Mouse (Mus musculus): Measurements from ENCODE around the gene Ralgapa2.

The Ralgapa2 gene

DNA sequence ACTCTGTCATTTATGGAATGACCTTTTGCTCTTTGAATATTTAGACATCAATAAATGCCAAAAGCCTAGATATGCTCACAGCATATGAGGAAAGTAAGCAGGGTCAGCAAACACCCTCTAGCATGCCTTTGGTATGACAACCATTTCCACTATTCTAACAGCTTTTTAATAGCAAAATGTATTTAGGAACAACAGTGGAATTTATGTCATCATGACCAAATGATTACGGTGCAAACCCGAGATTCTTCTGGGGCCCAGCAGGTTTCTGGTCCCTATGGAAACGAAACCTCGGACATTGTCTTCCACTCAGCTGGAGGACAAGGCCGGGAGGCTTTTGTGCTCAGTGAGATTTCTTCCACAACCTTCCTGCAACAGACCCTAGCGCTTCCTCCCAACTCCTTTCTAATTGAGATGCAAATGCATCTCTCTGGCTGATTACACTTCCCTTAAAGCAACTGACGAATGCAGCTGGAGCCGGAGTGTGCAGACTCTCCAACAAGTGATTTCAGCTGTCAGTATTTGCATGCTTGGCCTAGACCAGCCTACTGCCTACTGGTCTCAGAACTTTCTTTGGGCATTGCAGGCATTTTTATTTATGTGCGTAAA lies 209.9 kb downstream of the Ralgapa2 start:
- DNase-seq (ENCODE audit: low read depth) = no peak

DNA sequence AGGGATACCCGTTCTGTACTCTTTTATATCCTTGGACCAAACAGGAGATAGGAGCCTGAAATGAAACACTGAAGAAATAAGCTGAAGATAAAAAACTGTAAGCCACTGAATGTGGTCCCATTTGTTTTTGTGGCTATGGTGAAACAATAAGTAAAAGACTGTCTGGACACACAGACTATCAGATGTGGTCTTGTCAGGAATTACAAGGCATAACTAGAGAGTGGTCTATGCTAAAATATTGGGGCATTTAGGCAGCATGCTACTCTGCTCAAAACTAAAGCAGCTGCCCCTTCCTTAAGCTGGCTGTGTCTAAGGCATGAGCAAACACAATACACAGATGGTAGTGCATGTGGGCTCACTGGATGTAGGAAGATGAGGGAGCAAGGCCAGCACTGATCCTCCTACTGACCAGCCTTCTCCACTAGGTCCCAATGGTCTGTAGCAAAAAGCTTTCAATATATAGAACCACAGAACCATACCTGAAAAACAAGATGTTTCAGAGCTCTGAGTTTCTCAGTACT lies 211.6 kb downstream of the Ralgapa2 start:
- DNase-seq (ENCODE audit: low read depth) = no peak

DNA sequence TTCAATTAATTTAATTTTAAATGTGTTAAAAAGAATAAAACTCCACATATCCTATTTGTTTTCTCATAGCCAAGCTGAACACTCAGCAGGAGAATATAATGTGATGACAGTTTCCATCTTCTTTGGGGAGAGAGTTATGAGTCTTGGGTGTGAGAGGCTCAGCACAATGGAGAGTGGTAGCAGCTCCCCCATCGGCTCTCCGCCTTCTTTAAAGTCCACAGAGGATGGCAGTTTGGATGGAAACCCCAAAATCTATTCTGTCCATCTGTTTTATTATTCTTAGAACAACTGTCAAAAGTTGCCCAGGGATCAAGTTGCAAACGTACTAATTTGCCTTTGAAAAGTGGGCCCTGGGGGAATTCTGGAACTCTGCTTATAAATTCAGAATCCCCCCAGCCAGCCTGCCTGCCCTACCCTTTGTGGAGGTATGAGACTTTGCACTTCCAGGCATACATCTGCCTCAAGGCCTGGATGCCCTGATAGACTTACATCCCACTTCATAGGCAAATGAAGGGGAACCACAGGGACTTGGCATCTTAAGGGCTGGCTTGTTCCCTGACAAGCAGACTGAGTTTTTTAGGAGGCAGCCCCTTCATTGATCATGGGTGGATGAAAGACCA lies 212.2 kb downstream of the Ralgapa2 start:
- no peak for DNase-seq (ENCODE audit: low read depth)

DNA sequence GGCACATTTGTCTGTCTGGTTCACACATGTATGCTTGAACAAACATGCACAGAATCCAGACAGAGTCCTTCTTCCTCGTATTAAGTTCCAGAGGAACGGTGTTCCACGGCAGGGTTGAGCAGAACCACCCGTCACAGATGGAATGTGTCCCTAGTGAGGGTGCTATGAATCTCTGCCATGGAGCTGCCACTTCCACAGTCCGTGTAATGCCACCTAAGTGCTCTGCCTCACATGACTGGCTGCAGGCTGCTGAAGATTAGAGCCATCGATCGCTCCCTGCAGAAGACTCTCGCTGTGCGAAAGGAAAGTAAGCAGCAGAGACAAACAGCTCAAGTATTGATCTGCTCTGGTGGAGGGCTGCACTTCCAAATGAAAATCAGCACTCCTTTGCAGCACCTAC lies 218.6 kb downstream of the Ralgapa2 start:
- no peak for DNase-seq (ENCODE audit: low read depth)

DNA sequence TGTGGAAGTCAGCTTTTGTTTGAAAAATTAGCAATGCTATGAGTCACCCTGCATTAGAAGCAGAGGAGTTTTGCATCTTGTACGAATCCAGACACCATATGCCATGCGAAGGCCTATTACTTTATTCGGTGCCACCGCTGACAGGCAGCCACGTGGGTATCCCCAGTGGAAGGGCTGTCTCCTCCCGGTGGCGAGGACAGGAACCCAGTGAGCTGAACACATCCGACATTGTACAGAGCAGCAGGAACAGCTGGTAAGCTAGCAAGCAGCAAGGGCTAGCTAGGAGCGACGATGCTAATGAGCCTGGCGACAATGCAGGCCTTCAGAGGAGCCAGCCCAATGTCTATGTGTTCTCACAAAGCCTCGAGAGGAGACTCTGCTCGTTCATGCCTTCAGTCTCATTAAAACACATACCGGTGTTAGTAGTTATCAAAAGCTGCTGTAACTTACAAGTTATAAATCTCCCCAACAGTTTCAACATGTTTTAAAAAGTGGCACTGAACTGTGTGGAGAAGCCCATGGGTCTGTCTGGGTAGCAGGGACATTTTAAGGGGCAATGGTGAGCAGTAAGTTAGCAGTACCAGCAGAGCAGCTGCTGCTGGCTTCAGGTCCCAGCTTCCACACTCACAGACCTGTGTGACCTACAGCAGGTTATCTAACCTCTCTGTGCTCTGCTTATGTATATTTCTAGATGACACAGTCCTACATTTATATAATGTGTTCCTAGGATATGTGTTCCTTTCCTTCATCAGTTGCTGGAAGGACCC lies 221.1 kb downstream of the Ralgapa2 start:
- no peak for DNase-seq (ENCODE audit: low read depth)

DNA sequence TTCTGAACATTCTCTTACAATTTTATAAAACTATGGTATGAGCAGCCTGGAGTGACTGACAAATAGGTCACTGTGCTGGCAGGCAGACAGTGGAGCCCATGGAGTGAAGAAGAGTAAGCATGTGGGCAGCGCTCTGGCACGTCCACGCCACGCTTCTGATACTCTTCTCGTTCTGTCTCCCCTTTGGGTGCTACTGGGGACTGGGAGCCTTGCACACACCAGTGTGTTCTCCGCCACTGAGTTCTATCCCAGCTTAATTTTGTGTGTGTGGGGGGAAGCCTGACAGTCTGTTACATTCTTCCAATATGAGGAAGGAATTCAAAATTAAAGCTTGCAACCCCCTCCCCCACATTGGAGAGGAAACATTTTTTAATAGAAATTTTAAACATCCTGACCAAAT lies 221.8 kb downstream of the Ralgapa2 start:
- no peak for DNase-seq (ENCODE audit: low read depth)

DNA sequence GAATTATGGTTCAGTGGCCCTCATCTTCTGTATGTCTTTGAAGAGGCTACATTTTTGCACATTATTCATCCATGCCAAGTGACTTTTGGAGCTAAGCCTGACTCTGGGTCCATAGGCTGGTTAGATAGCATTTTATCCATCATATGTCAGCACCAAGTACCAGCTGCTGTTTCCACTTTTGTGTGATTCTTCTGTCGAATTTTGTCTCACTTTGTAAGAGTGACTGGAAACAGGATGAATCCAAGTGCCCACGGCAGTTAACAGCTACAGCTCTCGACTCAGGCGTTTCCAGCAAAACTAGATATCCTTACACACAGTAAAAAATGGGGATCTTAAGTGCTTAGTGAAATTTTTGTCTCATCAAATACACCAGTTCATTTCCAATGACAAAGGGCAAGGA lies 222.8 kb downstream of the Ralgapa2 start:
- DNase-seq (ENCODE audit: low read depth) = no peak

DNA sequence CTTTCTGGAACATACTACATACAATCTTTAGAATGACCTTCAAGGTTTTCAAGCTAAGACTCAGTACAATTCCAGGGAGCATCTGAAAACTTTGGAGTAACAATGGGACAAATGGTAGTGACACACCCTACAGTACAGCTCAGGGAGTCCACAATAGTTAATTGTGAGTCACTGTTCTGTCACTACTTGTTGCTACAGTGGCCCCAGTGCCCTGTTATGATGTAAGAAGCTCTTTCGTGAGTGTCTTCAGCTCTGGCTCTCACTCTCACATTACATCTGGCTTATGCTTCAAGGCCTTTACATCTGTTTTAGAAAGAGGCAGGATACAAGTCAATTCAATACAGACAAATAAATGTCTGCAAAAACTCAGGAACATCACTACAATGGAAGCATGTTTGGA lies 223.8 kb downstream of the Ralgapa2 start:
- no peak for DNase-seq (ENCODE audit: low read depth)

DNA sequence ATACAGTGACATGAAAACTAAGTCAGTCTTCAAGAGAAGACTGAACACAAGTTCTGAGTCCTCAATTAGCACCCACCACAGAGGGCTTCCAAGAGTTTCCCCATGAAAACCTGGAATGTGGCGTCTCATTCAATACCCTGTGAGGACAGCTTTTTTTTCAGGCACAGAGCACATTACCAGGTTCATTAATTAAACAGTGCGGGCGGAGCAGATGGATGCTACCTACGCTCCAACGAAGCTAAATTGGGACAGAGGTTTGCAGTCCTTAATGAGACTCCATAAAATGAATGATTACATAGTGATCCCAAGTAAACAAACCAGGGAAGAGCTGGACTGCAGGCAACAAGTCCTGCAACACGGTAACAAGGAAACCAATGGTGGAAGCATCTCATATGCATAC lies 224.6 kb downstream of the Ralgapa2 start:
- DNase-seq (ENCODE audit: low read depth) = no peak

DNA sequence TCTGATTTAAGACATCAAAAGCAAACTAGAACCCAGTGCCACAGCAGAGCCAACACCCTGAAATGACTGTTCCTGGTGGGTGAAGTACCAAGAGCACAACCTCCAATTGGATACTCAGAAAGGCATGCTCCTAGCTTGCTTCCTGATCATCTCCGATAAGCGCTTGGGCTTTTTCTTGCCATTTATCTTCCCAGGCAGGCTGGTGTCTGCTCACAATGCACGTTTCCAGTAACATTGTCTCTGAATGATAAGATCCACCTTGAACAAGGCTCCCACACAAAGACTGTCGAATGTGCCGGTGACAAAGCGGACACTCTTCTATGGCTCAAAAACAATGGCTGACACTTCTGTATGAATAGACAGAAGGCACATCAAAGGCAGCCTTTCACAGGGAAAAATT lies 230.8 kb downstream of the Ralgapa2 start:
- DNase-seq (ENCODE audit: low read depth) = no peak

DNA sequence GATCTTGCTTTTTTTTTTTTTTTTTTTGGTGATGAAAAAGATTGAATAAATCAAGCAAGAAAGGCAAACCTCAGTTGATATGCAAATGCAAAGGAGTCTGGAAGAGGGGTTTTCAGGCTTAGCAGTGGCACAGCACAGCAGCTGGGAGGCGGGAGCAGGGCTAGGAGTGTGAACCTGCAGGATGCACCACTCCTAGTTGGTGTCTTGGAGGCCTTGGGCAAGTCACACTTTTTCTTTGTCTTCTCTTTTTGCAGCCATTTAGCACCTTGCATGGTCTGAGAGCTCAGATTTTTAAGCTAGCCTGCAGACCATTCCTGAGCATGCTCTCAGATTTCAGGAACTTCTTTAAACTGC lies 231.2 kb downstream of the Ralgapa2 start:
- DNase-seq (ENCODE audit: low read depth) = no peak

DNA sequence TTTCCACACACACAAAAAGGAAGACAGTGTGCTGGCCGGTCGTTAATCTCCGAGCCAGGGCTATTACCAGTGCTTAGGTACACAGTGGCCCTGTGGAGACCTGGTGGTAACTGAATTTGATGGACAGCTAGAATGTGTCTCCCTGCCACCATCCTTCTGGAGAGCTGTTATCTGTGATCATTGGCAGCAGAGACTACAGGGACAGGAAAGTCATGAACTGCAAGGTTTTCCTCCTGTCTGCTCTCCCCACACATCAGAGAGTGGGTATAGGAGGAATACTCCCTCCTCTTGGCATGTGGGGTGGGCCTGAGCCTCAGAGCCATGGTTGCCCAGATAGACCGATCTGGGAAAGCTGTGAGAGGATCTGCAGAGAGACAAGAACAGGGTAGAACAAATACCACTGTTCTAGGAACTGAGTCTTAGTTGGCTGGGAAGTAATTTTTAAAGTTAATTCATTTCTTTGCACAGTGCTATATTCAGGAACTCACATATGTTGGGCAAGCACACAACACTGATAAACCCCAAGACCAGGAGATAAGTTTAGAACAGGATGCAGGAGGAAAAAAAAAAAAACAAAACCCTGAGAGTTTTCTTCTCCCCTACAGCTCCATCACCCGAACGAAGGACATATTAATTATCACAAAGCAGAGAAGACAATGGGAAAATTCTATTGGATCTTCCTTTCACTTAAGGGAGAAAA lies 231.8 kb downstream of the Ralgapa2 start:
- no peak for DNase-seq (ENCODE audit: low read depth)

DNA sequence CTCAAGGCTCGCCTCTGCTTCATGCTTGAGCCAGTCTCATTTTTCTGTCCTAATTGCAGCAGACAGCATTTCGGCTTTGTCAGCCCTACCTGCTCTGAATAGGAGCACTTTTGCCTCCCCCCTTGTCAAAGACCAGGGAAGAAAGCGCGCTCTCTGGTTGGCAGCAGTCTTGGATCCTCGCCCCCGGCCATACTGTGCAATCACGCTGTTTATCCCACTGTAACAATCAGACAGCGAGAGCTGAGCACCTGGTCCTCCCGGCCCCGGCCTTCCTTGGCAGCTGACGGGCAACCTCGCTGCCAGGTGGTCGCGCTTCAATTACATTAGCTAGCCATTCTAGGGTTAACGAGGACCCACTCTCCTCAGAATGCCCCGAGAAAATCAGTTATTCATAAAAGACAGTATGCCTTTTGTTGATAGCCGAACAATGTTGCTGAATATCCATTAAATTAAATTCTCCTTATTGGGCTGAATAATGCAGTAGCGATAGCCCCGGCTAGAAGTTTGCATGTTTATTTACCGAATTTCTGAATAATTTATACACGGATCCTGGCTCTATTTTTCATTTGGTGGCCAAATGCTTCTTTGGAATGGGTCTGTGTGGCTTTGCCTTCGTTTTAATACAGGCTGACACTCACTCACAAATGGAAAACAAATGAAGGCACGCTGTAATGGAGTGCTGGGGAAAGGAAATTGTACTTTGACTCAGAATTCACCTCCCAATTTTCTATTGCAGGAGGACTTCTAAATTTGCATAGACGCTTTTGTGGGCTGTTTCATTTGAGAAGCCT lies 232.5 kb downstream of the Ralgapa2 start:
- DNase-seq (ENCODE audit: low read depth) = no peak

DNA sequence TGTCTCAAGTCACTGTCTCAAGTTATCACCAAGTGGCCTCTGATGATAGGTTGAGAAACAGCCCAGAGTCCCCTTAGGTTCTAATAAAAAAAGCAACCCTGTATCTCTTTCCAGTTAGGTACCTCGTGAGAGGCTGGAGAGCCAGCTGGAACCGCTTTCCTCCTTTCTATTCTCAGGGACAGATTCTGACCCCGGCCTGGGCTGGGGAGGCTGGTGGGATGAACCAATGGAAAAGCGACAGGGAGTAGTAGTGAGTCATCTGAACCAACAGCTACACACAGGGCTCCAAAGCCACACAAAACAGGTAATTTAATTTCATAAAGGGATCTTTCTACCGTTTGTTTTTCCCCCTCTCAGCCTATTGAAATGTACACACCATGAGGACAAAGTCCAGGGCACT lies 233.8 kb downstream of the Ralgapa2 start:
- no peak for DNase-seq (ENCODE audit: low read depth)

DNA sequence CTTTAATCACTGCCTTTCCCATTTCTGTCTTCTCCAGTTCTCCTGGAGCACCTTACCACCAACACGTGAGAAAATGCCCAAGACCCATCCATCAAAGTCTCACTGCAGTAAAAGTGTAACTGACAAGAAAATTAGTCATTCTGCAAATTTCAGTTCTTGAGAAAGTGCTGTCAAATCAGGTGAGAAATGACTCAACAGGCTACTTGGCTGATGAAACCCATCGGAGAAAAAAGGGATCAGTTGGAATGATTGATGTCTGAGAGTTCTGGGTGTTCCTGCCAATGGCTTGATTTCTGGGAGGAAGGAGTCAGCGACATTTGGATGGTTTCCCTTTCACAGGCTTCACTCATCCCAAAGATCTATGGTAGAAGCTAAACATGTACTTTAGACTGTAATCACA lies 245.6 kb downstream of the Ralgapa2 start:
- no peak for DNase-seq (ENCODE audit: low read depth)

DNA sequence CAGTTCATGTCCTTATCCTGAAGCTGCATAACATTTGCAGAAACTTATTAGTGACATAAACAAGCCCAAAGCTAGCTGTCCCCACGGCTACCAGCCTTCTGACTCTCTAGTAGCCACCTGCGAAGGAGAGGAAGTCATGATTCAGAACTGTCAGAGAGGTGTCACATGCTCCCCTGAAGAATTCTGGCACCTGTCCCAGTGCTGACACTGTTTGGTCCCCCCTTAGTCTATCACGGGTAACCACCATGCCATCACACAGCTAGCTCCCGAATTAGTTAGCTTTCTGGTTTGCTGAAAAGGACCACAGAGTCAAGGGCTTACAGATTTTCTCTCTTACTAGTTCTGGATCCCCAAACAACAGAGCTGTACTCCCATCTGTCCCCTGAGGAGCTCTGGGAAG lies 247.1 kb downstream of the Ralgapa2 start:
- peak; percentile 4 for DNase-seq (ENCODE audit: low read depth)

DNA sequence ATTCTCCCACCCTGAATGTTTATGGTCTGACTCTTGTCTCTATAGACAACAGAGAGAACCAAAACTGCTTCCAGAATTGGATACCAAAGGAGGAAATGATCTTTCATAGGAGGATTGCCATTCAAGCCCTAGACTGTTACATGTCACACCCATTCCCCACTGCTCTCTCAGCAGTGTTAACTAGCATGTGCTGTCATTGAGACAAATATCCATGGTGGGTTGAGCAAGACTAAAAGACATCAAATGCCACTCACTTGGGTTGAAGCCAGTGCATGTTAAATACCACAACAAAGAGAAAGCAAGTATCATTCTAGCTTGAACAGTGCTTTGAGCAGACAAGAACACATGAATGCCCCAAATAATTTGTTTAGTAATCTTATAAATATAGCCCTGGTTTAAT lies 249.2 kb downstream of the Ralgapa2 start:
- DNase-seq (ENCODE audit: low read depth) = no peak

DNA sequence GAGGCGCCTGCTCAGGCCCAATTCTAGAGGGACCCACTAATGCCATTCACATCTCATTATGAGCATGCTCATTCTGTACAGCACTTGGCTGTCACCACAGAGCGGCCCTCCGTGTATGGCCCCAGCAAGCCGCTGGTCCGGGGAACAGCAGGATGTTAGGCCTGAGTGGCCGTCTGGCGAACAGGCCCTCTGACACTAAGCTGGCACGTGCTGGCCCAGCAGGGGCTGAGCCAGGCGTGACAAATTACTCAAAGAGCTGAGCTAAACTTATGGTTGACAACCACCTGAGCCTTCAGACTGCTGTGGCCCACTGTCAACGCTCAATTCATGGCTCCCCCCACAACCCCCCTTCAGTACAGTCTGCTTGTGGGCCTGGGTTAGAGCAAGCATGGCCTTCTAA lies 249.9 kb downstream of the Ralgapa2 start:
- DNase-seq (ENCODE audit: low read depth) = no peak

DNA sequence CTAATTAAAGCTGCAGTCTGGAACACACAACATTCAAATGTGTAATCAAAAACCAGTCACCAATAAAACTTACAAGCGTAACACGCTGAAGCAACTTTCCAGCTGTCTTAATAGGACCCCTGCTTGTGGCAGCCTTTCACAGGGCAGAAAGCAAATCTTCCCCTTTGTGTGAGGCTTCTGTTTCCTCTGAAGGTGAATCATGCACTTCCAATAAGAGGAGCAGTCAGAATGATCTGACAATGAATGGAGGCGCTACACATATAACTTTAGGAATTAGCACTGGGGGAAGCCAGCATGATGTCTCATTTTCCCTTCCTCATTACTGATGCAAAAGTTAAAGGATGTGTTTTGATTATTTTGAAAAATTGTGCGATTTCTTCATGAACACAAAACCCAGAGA lies 251.0 kb downstream of the Ralgapa2 start:
- no peak for DNase-seq (ENCODE audit: low read depth)

DNA sequence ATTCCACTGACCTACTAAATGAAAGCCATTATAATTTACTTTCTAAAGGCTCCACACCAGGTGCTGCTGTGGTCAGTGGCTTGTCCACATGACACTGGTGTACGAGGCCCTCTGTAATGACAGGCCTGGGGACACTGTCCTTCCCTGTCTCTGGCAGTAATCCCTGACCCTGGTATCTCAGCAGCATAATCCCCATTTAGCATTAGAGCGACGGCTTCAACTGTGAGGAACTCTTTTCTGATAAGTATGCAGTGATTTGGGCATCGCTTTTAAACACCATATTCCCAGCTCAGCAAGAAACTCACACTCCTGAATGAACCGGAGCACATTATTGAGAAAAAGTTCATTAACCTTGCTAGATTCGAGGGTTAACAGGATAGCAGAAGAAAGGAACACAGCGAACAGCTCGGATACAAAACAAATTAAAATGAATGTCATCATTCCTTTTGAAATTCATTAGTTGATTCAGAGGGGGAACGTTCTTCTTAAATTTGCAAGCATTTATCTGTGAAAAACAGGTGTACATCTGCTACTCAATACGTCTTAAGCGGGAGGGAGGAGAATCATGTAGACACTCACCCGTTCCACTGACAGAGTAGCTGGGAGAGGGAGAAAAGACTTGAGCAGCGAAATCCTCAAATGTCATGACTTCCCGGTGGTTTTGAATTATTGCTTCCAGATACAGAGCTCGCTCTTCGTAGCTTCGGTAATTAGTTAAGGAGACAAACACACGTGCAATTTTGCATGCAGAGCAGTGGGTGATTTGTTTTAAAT lies 252.2 kb downstream of the Ralgapa2 start:
- no peak for DNase-seq (ENCODE audit: low read depth)
